Mouse (Mus musculus) MEL (cell line): ENCODE data around the gene Parp16. TPM values are rescaled to one million over a fixed set of nuclear protein-coding genes. Genes with fewer than 3 reads are reported as not detected.

Experiments
- DNase-seq: peaks from one replicate; pipeline ENCODE4 v3.0.0; 2011; ENCODE audit warnings: low read depth, low spot score
- H3K27ac ChIP-seq: 2 replicates; pipeline ENCODE4 v1.5.1; 2012; ENCODE audit warnings: low read depth, mild to moderate bottlenecking, control low read depth, low read length, moderate library complexity; ENCODE audit not compliant: control insufficient read depth
- H3K27me3 ChIP-seq, 2 experiments: fragments of 150-350 bp in 1 of 2; sonication (generic) in 1 of 2; 2 replicates each; pipeline ENCODE4 v1.6.1; 2012; ENCODE audit warnings: low read length in 2 of 2, mild to moderate bottlenecking in 2 of 2, improper control_type of control experiment in 1 of 2, moderate library complexity in 1 of 2; ENCODE audit not compliant: insufficient read depth in 2 of 2, control insufficient read depth in 1 of 2
- H3K36me3 ChIP-seq, 2 experiments: 2 replicates each; pipeline ENCODE4 v1.6.1; 2012 to 2014; ENCODE audit warnings: low read length in 2 of 2, improper control_type of control experiment in 1 of 2, inconsistent platforms in 1 of 2, mild to moderate bottlenecking in 1 of 2; ENCODE audit not compliant: insufficient read depth in 2 of 2, control insufficient read depth in 1 of 2
- H3K4me1 ChIP-seq, 2 experiments: fragments of 150-350 bp in 1 of 2; sonication (generic) in 1 of 2; 2 replicates each; pipeline ENCODE4 v1.6.1; 2012; ENCODE audit warnings: low read length in 2 of 2, improper control_type of control experiment in 1 of 2, mild to moderate bottlenecking in 1 of 2; ENCODE audit not compliant: insufficient read depth in 2 of 2, control insufficient read depth in 1 of 2
- H3K4me3 ChIP-seq, 2 experiments: fragments of 150-350 bp in 1 of 2; sonication (generic) in 1 of 2; 2 replicates each; pipeline ENCODE4 v1.5.1; 2012; ENCODE audit warnings: low read depth in 2 of 2, low read length in 2 of 2, mild to moderate bottlenecking in 2 of 2, moderate library complexity in 2 of 2, control low read depth in 1 of 2, improper control_type of control experiment in 1 of 2; ENCODE audit not compliant: control insufficient read depth in 1 of 2, insufficient read depth in 1 of 2
- H3K79me2 ChIP-seq: 2 replicates; pipeline ENCODE4 v1.6.1; 2012; ENCODE audit warnings: mild to moderate bottlenecking, low read length, moderate library complexity; ENCODE audit not compliant: control insufficient read depth, poor library complexity, insufficient read depth
- H3K9ac ChIP-seq: 2 replicates; pipeline ENCODE4 v1.6.1; 2012; ENCODE audit warnings: low read depth, mild to moderate bottlenecking, control low read depth, low read length, moderate library complexity; ENCODE audit not compliant: control insufficient read depth, poor library complexity, severe bottlenecking
- H3K9me3 ChIP-seq: fragments of 150-350 bp; sonication (generic); replicated peaks from 2 replicates; pipeline ENCODE4 v1.6.1; 2012; ENCODE audit warnings: mild to moderate bottlenecking, low read length, improper control_type of control experiment, moderate library complexity; ENCODE audit not compliant: insufficient read depth
- BHLHE40 ChIP-seq: IDR thresholded peaks from 2 replicates; pipeline ENCODE4 v1.6.1; 2012; ENCODE audit warnings: low read depth, mild to moderate bottlenecking, inconsistent platforms, low read length, improper control_type of control experiment, borderline replicate concordance
- CHD2 ChIP-seq: IDR thresholded peaks from 2 replicates; pipeline ENCODE4 v1.6.1; 2011; ENCODE audit warnings: low read length, improper control_type of control experiment
- CTCF ChIP-seq, 3 experiments: IDR thresholded peaks in 2 of 3; conservative IDR thresholded peaks in 1 of 3; 2 replicates each; pipeline ENCODE4 v1.5.1; 2011 to 2012; ENCODE audit warnings: low read length in 3 of 3, low read depth in 2 of 3, mild to moderate bottlenecking in 2 of 3, improper control_type of control experiment in 1 of 3, inconsistent platforms in 1 of 3, mixed read lengths in 1 of 3, moderate library complexity in 1 of 3; ENCODE audit not compliant: control insufficient read depth in 1 of 3, insufficient read depth in 1 of 3, poor library complexity in 1 of 3, severe bottlenecking in 1 of 3
- E2F4 ChIP-seq: IDR thresholded peaks from 2 replicates; pipeline ENCODE4 v1.6.1; 2011; ENCODE audit warnings: low read depth, low read length, improper control_type of control experiment, borderline replicate concordance
- EP300 ChIP-seq, 2 experiments: IDR thresholded peaks; 2 replicates each; pipeline ENCODE4 v1.6.1; 2011; ENCODE audit warnings: improper control_type of control experiment in 2 of 2, low read length in 2 of 2, low read depth in 1 of 2, mild to moderate bottlenecking in 1 of 2
- ETS1 ChIP-seq: IDR thresholded peaks from 2 replicates; pipeline ENCODE4 v1.6.1; 2012; ENCODE audit warnings: low read depth, mild to moderate bottlenecking, inconsistent platforms, low read length, improper control_type of control experiment, moderate library complexity
- GABPA ChIP-seq: IDR thresholded peaks from 2 replicates; pipeline ENCODE4 v1.6.1; 2012; ENCODE audit warnings: low read depth, mild to moderate bottlenecking, inconsistent platforms, low read length, improper control_type of control experiment, moderate library complexity
- HCFC1 ChIP-seq: IDR thresholded peaks from 2 replicates; pipeline ENCODE4 v1.6.1; 2012; ENCODE audit warnings: low read depth, mild to moderate bottlenecking, inconsistent platforms, low read length, improper control_type of control experiment, moderate library complexity
- JUND ChIP-seq: IDR thresholded peaks from 2 replicates; pipeline ENCODE4 v1.6.1; 2011; ENCODE audit warnings: low read depth, mild to moderate bottlenecking, improper control_type of control experiment, low read length
- KAT2A ChIP-seq: conservative IDR thresholded peaks from 2 replicates; pipeline ENCODE4 v1.6.1; 2012; ENCODE audit warnings: low read depth, low read length, improper control_type of control experiment, inconsistent platforms
- MAFK ChIP-seq: IDR thresholded peaks from 2 replicates; pipeline ENCODE4 v1.6.1; 2011; ENCODE audit warnings: low read depth, mild to moderate bottlenecking, low read length, improper control_type of control experiment, borderline replicate concordance
- MAZ ChIP-seq: IDR thresholded peaks from 2 replicates; pipeline ENCODE4 v1.6.1; 2012; ENCODE audit warnings: low read depth, mild to moderate bottlenecking, inconsistent platforms, low read length, improper control_type of control experiment
- MXI1 ChIP-seq: IDR thresholded peaks from 2 replicates; pipeline ENCODE4 v1.6.1; 2011; ENCODE audit warnings: mild to moderate bottlenecking, low read depth, low read length, improper control_type of control experiment
- MYB ChIP-seq: IDR thresholded peaks from 2 replicates; pipeline ENCODE4 v1.6.1; 2011; ENCODE audit warnings: mild to moderate bottlenecking, low read depth, low read length, improper control_type of control experiment
- MYC ChIP-seq: IDR thresholded peaks from 2 replicates; pipeline ENCODE4 v1.6.1; 2011; ENCODE audit warnings: low read depth, mild to moderate bottlenecking, low read length, improper control_type of control experiment, moderate library complexity
- NELFE ChIP-seq: IDR thresholded peaks from 2 replicates; pipeline ENCODE4 v1.6.1; 2011; ENCODE audit warnings: low read depth, low read length, improper control_type of control experiment
- POLR2A ChIP-seq, 2 experiments: IDR thresholded peaks; 2 replicates each; pipeline ENCODE4 v1.6.1; 2011 to 2012; ENCODE audit warnings: low read length in 2 of 2, mild to moderate bottlenecking in 2 of 2, control low read depth in 1 of 2, improper control_type of control experiment in 1 of 2, low read depth in 1 of 2, moderate library complexity in 1 of 2; ENCODE audit not compliant: control insufficient read depth in 1 of 2, insufficient read depth in 1 of 2, poor library complexity in 1 of 2
- POLR2AphosphoS5 ChIP-seq: IDR thresholded peaks from 2 replicates; pipeline ENCODE4 v1.6.1; 2012; ENCODE audit warnings: low read depth, borderline replicate concordance, mild to moderate bottlenecking, inconsistent platforms, low read length, moderate library complexity, mixed read lengths
- RAD21 ChIP-seq: IDR thresholded peaks from 2 replicates; pipeline ENCODE4 v1.6.1; 2011; ENCODE audit warnings: mild to moderate bottlenecking, low read depth, low read length, improper control_type of control experiment
- SMC3 ChIP-seq: IDR thresholded peaks from 2 replicates; pipeline ENCODE4 v1.6.1; 2011; ENCODE audit warnings: low read depth, low read length, improper control_type of control experiment
- TAL1 ChIP-seq: IDR thresholded peaks from 2 replicates; pipeline ENCODE4 v1.6.1; 2012; ENCODE audit warnings: mild to moderate bottlenecking, inconsistent platforms, low read length, moderate library complexity, mixed read lengths
- UBTF ChIP-seq: IDR thresholded peaks from 2 replicates; pipeline ENCODE4 v1.6.1; 2012; ENCODE audit warnings: low read depth, mild to moderate bottlenecking, inconsistent platforms, low read length, improper control_type of control experiment, moderate library complexity, borderline replicate concordance; ENCODE audit not compliant: insufficient read depth
- USF1 ChIP-seq: IDR thresholded peaks from 2 replicates; pipeline ENCODE4 v1.6.1; 2014; ENCODE audit warnings: low read depth, mild to moderate bottlenecking, inconsistent platforms, low read length, improper control_type of control experiment, moderate library complexity
- ZC3H11A ChIP-seq: IDR thresholded peaks from 2 replicates; pipeline ENCODE4 v1.6.1; 2012; ENCODE audit warnings: low read depth, mild to moderate bottlenecking, inconsistent platforms, low read length, improper control_type of control experiment
- ZKSCAN1 ChIP-seq: IDR thresholded peaks from 2 replicates; pipeline ENCODE4 v1.6.1; 2012; ENCODE audit warnings: low read depth, mild to moderate bottlenecking, inconsistent platforms, low read length, improper control_type of control experiment, moderate library complexity
- ZMIZ1 ChIP-seq: IDR thresholded peaks from 2 replicates; pipeline ENCODE4 v1.6.1; 2012; ENCODE audit warnings: low read depth, mild to moderate bottlenecking, inconsistent platforms, low read length, improper control_type of control experiment, moderate library complexity
- ZNF384 ChIP-seq: IDR thresholded peaks from 2 replicates; pipeline ENCODE4 v1.6.1; 2012; ENCODE audit warnings: low read depth, mild to moderate bottlenecking, inconsistent platforms, low read length, improper control_type of control experiment
- polyA plus RNA-seq, 2 experiments: library from polyadenylated mRNA; stranded (reverse) in 1 of 2; unstranded in 1 of 2; fragments of >175 nt in 1 of 2; fragments of >200 nt in 1 of 2; gene quantifications; 2 replicates each; pipeline versions ENCODE4 v1.2.1 to v1.2.4; 2012; ENCODE audit warnings: low replicate concordance in 2 of 2, low read depth in 1 of 2; ENCODE audit not compliant: insufficient read length in 2 of 2, insufficient read depth in 1 of 2, missing spikeins in 1 of 2
- total RNA-seq: library from RNA; depleted of rRNA; stranded (reverse); fragments of 300-350 nt; gene quantifications from 2 replicates; pipeline ENCODE4 v1.2.3, GENCODE M21; 2012

Parp16 gene
- total and polyA plus RNA-seq, 3 experiments, result 1.3 to 5.1 TPM; not detected in 1

DNA sequence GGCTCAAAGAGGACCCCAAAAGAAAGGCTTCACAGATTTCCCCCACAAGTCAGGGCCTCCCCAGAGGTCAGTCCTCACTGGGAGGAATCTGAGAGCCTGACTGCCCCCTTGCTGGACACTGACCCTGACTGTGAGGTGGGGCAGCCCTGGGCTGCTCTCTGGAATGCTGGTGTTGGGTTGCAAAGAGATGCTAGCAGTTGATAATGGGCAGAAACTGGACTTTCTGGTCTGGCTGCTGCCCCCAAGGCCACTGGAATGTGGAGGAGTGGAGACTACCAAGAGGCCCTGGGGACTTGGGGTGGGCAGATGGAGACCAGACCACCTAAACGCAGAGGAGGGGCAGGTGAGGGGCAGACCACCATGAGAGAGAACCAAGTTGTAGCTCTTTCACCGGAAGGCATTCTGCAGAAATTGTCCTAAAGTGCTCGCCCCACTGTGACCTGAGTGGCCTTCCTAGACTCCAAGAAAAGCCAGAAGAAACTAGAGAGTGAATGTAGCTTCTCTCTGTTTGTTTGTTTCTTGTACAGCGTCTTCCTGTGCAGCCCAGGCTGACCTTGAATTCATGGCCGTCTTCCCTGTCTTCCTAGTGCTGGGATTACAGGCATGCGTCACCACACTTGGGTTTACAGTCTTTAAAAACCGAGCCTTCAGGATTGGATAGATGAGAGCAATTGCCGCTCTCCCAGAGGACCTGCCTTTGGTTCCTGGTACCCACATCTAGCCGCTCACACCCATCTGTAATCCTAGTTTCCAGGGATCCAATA lies 40.3 kb upstream of the Parp16 start:
- Histone ChIP-seq H3K36me3 (no peaks in the 10 kb centered on the region), H3K9me3 (no peaks in the 10 kb centered on the region), H3K4me3 (no peak overlapping the region), H3K27me3 (peaks cover 0 to 4% of the 10 kb centered on the region in 2 experiments; a peak in 2 of 4 replicates), H3K27ac (no peak overlapping the region), H3K9ac (no peak overlapping the region), H3K79me2 (no peaks in the 10 kb centered on the region), H3K4me1 (no peaks in the 10 kb centered on the region)
- no peak for DNase-seq
- TF ChIP-seq ZNF384 (no peak), GABPA (no peak), HCFC1 (no peak), UBTF (no peak), MAFK (no peak), RAD21 (no peak), MYC (no peak), ETS1 (no peak), SMC3 (no peak), POLR2A (IDR thresholded peaks at IDR 0.05; ENCODE audit: control insufficient read depth in 1 of 2, insufficient read depth in 1 of 2, low read depth in 1 of 2, low read length in 2 of 2, poor library complexity in 1 of 2) (no peak), MAZ (no peak), KAT2A (no peak), E2F4 (no peak), TAL1 (no peak), ZC3H11A (no peak), NELFE (no peak), BHLHE40 (no peak), JUND (no peak), MXI1 (no peak), CHD2 (no peak)

DNA sequence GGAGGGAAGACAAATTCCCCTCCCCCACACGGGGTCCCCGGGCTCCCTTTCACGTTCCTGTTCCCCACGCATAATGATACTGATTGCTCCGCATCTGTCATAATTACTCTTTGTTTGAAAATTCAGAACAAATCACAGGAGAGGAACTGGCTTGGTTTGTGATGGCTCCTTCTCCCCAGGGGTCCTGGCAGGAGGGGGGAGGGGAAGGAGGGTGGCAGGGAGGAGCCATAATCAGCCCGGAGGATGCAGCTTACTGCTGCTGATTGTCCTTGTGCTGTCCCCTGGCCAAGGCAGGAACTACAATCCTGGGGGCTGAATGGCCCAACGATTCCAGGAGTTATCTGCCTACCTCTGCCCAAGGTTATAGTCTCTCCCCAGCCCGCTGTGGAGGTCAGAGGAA lies 38.5 kb upstream of the Parp16 start:
- TF ChIP-seq ZKSCAN1 (no peak), BHLHE40 (no peak), SMC3 (no peak), USF1 (no peak), KAT2A (no peak), EP300 (IDR thresholded peaks at IDR 0.05; ENCODE audit: low read depth in 1 of 2, low read length in 2 of 2) (no peak), HCFC1 (no peak), MYC (no peak), MYB (no peak), CTCF (IDR thresholded peaks at IDR 0.05 in 2 of 3, conservative IDR thresholded peaks at IDR 0.05 in 1 of 3; ENCODE audit: control insufficient read depth in 1 of 3, insufficient read depth in 1 of 3, low read depth in 2 of 3, low read length in 3 of 3, poor library complexity in 1 of 3, severe bottlenecking in 1 of 3) (no peak), ETS1 (no peak), GABPA (no peak), NELFE (no peak), POLR2AphosphoS5 (no peak), CHD2 (no peak), RAD21 (no peak), ZMIZ1 (no peak), ZC3H11A (no peak)
- TF ChIP-seq, all 39 proteins: peak for 0
- H3K9ac ChIP-seq, result no peak overlapping the region
- H3K4me1 ChIP-seq, result no peaks in the 10 kb centered on the region
- H3K27me3 ChIP-seq, result peaks cover 0 to 4% of the 10 kb centered on the region in 2 experiments; a peak in 3 of 4 replicates
- H3K4me3 ChIP-seq, result no peak overlapping the region
- no peak for DNase-seq
- no peaks in the 10 kb centered on the region for H3K79me2 ChIP-seq
- no peaks in the 10 kb centered on the region for H3K9me3 ChIP-seq
- no peaks in the 10 kb centered on the region for H3K36me3 ChIP-seq
- no peak overlapping the region for H3K27ac ChIP-seq
